Mouse (Mus musculus) heart, adult 11 months (tissue): Measurements from ENCODE around the gene Klk1b5.
A peak's percentile ranks its signal among the peaks of the same experiment; 100 is the strongest.

Source experiments
- DNase-seq: peaks from one replicate; pipeline ENCODE4 v3.0.0; 2022

The Klk1b5 gene

GRCm38 (mm10) chr7:44254930-44255329 is 39.2 kb downstream of the Klk1b5 start:
- no peak for DNase-seq

- DNase-seq, result no peak
Measured at GRCm38 (mm10) chr7:44257278-44257677, 41.5 kb downstream of the Klk1b5 start, which contains the start of gene Acp4. TSS of gene Acp4 (minus strand) at chr7:44257378.

- no peak for DNase-seq
Measured at GRCm38 (mm10) chr7:44260410-44260809, 44.7 kb downstream of the Klk1b5 start.

GRCm38 (mm10) chr7:44261147-44261546 is 45.4 kb downstream of the Klk1b5 start, which contains the start of gene Gm15517:
TSS of gene Gm15517 (plus strand) at chr7:44261447.
- DNase-seq, result no peak

GRCm38 (mm10) chr7:44262791-44263643 is 47.3 kb downstream of the Klk1b5 start:
- peak; percentile 96 for DNase-seq

GRCm38 (mm10) chr7:44268117-44268516 is 52.4 kb downstream of the Klk1b5 start:
- DNase-seq, result peak; percentile 76

GRCm38 (mm10) chr7:44269397-44269796 is 53.7 kb downstream of the Klk1b5 start:
- peak; percentile 82 for DNase-seq
